Mouse (Mus musculus) heart, adult 2 months (tissue): Measurements from ENCODE around the gene Fgf14. TPM values are rescaled to one million over a fixed set of nuclear protein-coding genes. Genes with fewer than 3 reads are reported as not detected.

Source experiments
- DNase-seq, 2 experiments: peaks; one replicate each; pipeline ENCODE4 v3.0.0; 2021
- H3K27ac ChIP-seq: fragments of 200-600 bp; 2 replicates; pipeline ENCODE4 v1.8.1; 2022
- H3K27me3 ChIP-seq: fragments of 200-500 bp; 2 replicates; pipeline ENCODE4 v1.6.1; 2012; ENCODE audit warnings: mild to moderate bottlenecking, low read length, inconsistent platforms, mixed read lengths; ENCODE audit not compliant: control insufficient read depth, insufficient read depth
- H3K36me3 ChIP-seq: fragments of 200-500 bp; 2 replicates; pipeline ENCODE4 v1.6.1; 2012; ENCODE audit warnings: low read length, inconsistent platforms; ENCODE audit not compliant: control insufficient read depth, insufficient read depth
- H3K4me1 ChIP-seq: fragments of 200-500 bp; 2 replicates; pipeline ENCODE4 v1.6.1; 2011; ENCODE audit warnings: low read length; ENCODE audit not compliant: control insufficient read depth, insufficient read depth
- H3K4me3 ChIP-seq: fragments of 200-600 bp; 2 replicates; pipeline ENCODE4 v1.8.1; 2022
- H3K79me2 ChIP-seq: fragments of 200-500 bp; replicated peaks from 2 replicates; pipeline ENCODE4 v1.6.1; 2012; ENCODE audit warnings: mild to moderate bottlenecking, inconsistent platforms, low read length, moderate library complexity, mixed read lengths; ENCODE audit not compliant: control insufficient read depth, insufficient read depth
- H3K9ac ChIP-seq: fragments of 200-500 bp; 2 replicates; pipeline ENCODE4 v1.6.1; 2012; ENCODE audit warnings: low read depth, mild to moderate bottlenecking, control low read depth, inconsistent platforms, low read length, mixed read lengths
- CTCF ChIP-seq: fragments of 200-600 bp; IDR thresholded peaks from 2 replicates; pipeline ENCODE4 v1.8.1; 2022; ENCODE audit warnings: antibody characterized with exemption, mild to moderate bottlenecking, moderate library complexity
- EP300 ChIP-seq: fragments of 200-500 bp; IDR thresholded peaks from 2 replicates; pipeline ENCODE4 v1.6.1; 2011; ENCODE audit warnings: low read depth, low read length, control low read depth; ENCODE audit not compliant: insufficient read depth
- POLR2A ChIP-seq: fragments of 200-500 bp; IDR thresholded peaks from 2 replicates; pipeline ENCODE4 v1.6.1; 2011; ENCODE audit warnings: mild to moderate bottlenecking, low read depth, low read length, control low read depth; ENCODE audit not compliant: insufficient read depth
- WGBS: fragments of 180-500 bp; shearing (Covaris S2); methylation state at CpG from one replicate; pipeline ENCODE4 v1.1.7; 2018; 5-methylcytosine and 5-hydroxymethylcytosine counted together
- intact Hi-C: fragments of 180-260 bp; cut with DNase I; formaldehyde crosslinking; loops from one replicate; pipeline ENCODE4 v1.15.1; 2025
- polyA plus RNA-seq: library from polyadenylated mRNA; depleted of rRNA; stranded (reverse); fragments of >200 nt; gene quantifications from 2 replicates; pipeline ENCODE4 v1.2.3, GENCODE M21; 2012
- total RNA-seq, 2 experiments: library from RNA; stranded (reverse); gene quantifications; 2 replicates each; pipeline ENCODE4 v1.2.3; 2021

The Fgf14 gene
- total and polyA plus RNA-seq, 3 experiments = 0.45 to 2.3 (median 1.5) TPM

- Histone ChIP-seq H3K4me1 (no peaks in the 10 kb centered on the region), H3K4me3 (no peak overlapping the region), H3K36me3 (no peaks in the 10 kb centered on the region), H3K27me3 (peaks cover 2% of the 10 kb centered on the region; the same call in 1 of the 2 replicates), H3K79me2 (no peaks in the 10 kb centered on the region), H3K27ac (no peak overlapping the region), H3K9ac (no peak overlapping the region)
- intact Hi-C loops = no loop called here
- TF ChIP-seq CTCF (no peak), EP300 (no peak), POLR2A (no peak)
- 9% methylated on average over 15 of the region's 15 CpGs for WGBS
- no peak for DNase-seq
Measured at GRCm38 (mm10) chr14:124192815-124193142, 484.1 kb downstream of the Fgf14 start.

- WGBS = 2% methylated on average over 41 of the region's 42 CpGs
- H3K4me1 ChIP-seq = no peaks in the 10 kb centered on the region
- no peak overlapping the region for H3K9ac ChIP-seq
- H3K4me3 ChIP-seq = no peak overlapping the region
- peaks cover 2% of the 10 kb centered on the region; the same call in 1 of the 2 replicates for H3K27me3 ChIP-seq
- intact Hi-C loops = no loop called here
- peak; percentile 23 to 24 for DNase-seq
- H3K79me2 ChIP-seq = no peaks in the 10 kb centered on the region
- no peak overlapping the region for H3K27ac ChIP-seq
- no peaks in the 10 kb centered on the region for H3K36me3 ChIP-seq
- TF ChIP-seq CTCF (peak; percentile 31), EP300 (no peak)
Measured at GRCm38 (mm10) chr14:124191913-124192814, 484.8 kb downstream of the Fgf14 start.

- H3K9ac ChIP-seq = no peak overlapping the region
- H3K36me3 ChIP-seq = no peaks in the 10 kb centered on the region
- H3K79me2 ChIP-seq = no peaks in the 10 kb centered on the region
- DNase-seq = no peak
- whole genome bisulfite sequencing = 55% methylated on average over 1 of the region's 1 CpGs
- H3K4me3 ChIP-seq = no peak overlapping the region
- intact Hi-C loops = no loop called here
- H3K27ac ChIP-seq = no peak overlapping the region
- no peaks in the 10 kb centered on the region for H3K4me1 ChIP-seq
- TF ChIP-seq CTCF (no peak), EP300 (no peak), POLR2A (no peak)
- no peaks in the 10 kb centered on the region for H3K27me3 ChIP-seq
Measured at GRCm38 (mm10) chr14:124180265-124180664, 496.7 kb downstream of the Fgf14 start.

- no peaks in the 10 kb centered on the region for H3K36me3 ChIP-seq
- H3K4me1 ChIP-seq = no peaks in the 10 kb centered on the region
- H3K27me3 ChIP-seq = no peaks in the 10 kb centered on the region
- no peak overlapping the region for H3K27ac ChIP-seq
- H3K79me2 ChIP-seq = no peaks in the 10 kb centered on the region
- no peak overlapping the region for H3K4me3 ChIP-seq
- 86% methylated on average over 1 of the region's 1 CpGs for WGBS
- TF ChIP-seq CTCF = no peak
- TF ChIP-seq POLR2A = no peak
- TF ChIP-seq EP300 = no peak
- intact Hi-C loops = no loop called here
- H3K9ac ChIP-seq = no peak overlapping the region
- DNase-seq = no peak
Measured at GRCm38 (mm10) chr14:124174111-124174510, 502.8 kb downstream of the Fgf14 start.

- no peak overlapping the region for H3K4me3 ChIP-seq
- intact Hi-C loops = no loop called here
- 60% methylated on average over 1 of the region's 1 CpGs for WGBS
- H3K4me1 ChIP-seq = no peaks in the 10 kb centered on the region
- no peaks in the 10 kb centered on the region for H3K36me3 ChIP-seq
- H3K27ac ChIP-seq = no peak overlapping the region
- no peak for DNase-seq
- TF ChIP-seq EP300 (no peak), CTCF (no peak), POLR2A (no peak)
- H3K9ac ChIP-seq = no peak overlapping the region
- H3K79me2 ChIP-seq = no peaks in the 10 kb centered on the region
- no peaks in the 10 kb centered on the region for H3K27me3 ChIP-seq
Measured at GRCm38 (mm10) chr14:124163618-124164185, 513.2 kb downstream of the Fgf14 start.

- no peaks in the 10 kb centered on the region for H3K4me1 ChIP-seq
- DNase-seq = no peak
- H3K36me3 ChIP-seq = no peaks in the 10 kb centered on the region
- no peak overlapping the region for H3K9ac ChIP-seq
- TF ChIP-seq CTCF (0 out of 2 replicates have a peak, but pooled peaks have one; percentile 11), EP300 (no peak)
- no peak overlapping the region for H3K27ac ChIP-seq
- H3K27me3 ChIP-seq = no peaks in the 10 kb centered on the region
- H3K4me3 ChIP-seq = no peak overlapping the region
- intact Hi-C loops = no loop called here
- H3K79me2 ChIP-seq = no peaks in the 10 kb centered on the region
Measured at GRCm38 (mm10) chr14:124147378-124147777, 529.5 kb downstream of the Fgf14 start.
